Mouse (Mus musculus): ENCODE data around the gene Tex10.

DNA sequence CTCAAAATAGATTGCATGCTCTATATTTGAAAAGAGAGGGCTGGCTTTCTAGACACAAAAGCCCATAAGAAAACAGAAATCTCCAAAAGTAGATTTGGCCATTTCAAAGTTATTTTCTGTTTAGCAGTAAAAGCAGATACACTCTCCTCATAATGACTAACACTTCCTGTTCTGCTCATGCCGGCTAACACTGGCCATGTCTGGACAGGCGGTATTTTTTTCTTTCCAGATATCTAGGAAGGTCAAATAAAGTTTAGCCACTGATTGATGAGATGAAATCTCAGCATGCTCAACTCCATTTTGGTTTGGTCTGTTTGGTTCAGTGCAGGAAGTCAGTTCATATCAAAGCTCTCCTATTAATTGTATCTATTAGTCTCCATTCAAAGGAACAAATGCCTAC is 19.3 kb upstream of the Tex10 start:
- TF ChIP-seq CTCF (IDR thresholded peaks at IDR 0.05) (no peak), EP300 (IDR thresholded peaks at IDR 0.05) (no peak)
